Mouse (Mus musculus): ENCODE results near the gene Socs7. TPM values are rescaled to one million over a fixed set of nuclear protein-coding genes. Genes with fewer than 3 reads are reported as not detected.
"Not testable (repeated sequence)": the region's sequence is repeated elsewhere in the genome, so short reads cannot be mapped to it uniquely, and the experiment has no call there.

Socs7 gene
- polyA plus RNA-seq (2012; rRNA removed) = 31.2 and 37.1 TPM in 2 replicates

GRCm38 (mm10) chr11:97361948-97362648 is at the start of gene Socs7:
Socs7 (plus strand) TSS chr11:97362551.
- DNase-seq (ENCODE audit: low read depth) = peak; percentile 97
- no peak for TF ChIP-seq CTCF (IDR thresholded peaks at IDR 0.05; ENCODE audit: borderline replicate concordance, extremely low read depth, insufficient read depth, insufficient read length)
- TF ChIP-seq POLR2A (IDR thresholded peaks at IDR 0.05; ENCODE audit: borderline replicate concordance, extremely low read depth, insufficient read depth, insufficient read length, poor library complexity, severe bottlenecking) = peak; percentile 78

GRCm38 (mm10) chr11:97312871-97313270 is 49.5 kb upstream of the Socs7 start:
- not testable (repeated sequence) for DNase-seq (ENCODE audit: low read depth)

GRCm38 (mm10) chr11:97314110-97314509 is 48.2 kb upstream of the Socs7 start:
- no peak for DNase-seq (ENCODE audit: low read depth)
- TF ChIP-seq POLR2A (IDR thresholded peaks at IDR 0.05; ENCODE audit: borderline replicate concordance, extremely low read depth, insufficient read depth, insufficient read length, poor library complexity, severe bottlenecking) (no peak), CTCF (IDR thresholded peaks at IDR 0.05; ENCODE audit: borderline replicate concordance, extremely low read depth, insufficient read depth, insufficient read length) (peak; percentile 19; the same call in 1 of the 2 replicates)

DNA sequence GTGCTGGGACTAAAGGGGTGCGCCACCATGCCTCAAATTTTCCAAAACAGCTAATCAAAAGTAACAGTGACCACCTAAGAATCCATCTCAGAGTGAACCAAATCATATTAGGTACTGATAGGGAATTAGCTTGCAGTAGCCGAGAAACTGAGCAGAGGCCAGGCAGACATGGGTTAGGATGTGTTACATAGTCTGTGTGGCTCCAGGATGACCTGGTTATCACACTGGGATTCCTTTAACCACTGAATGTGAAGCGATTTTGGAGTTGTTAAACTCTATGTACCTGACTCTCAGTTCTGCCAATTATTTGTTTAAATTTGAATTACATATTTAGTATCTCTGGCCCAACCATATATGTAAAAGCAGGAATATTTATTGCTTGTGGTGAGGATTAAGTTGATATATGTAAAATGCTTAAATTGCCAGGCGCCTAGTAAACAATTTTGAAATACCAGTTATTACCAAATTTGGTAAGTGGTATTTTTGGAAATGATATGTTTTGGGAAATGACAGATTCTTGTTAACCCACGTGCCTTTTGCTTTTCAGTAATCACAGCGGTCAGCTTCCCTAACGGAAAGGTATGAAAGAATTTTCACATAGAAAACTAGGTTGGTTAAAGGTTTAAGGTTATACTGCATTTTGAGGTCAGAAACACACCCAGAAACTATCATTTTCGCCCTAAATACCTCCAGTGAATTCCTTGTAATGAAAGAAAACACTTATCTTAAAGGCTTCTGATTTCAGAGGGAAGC is 47.4 kb upstream of the Socs7 start:
- no peak for DNase-seq (ENCODE audit: low read depth)
- TF ChIP-seq CTCF (IDR thresholded peaks at IDR 0.05; ENCODE audit: borderline replicate concordance, extremely low read depth, insufficient read depth, insufficient read length) = no peak
- TF ChIP-seq POLR2A (IDR thresholded peaks at IDR 0.05; ENCODE audit: borderline replicate concordance, extremely low read depth, insufficient read depth, insufficient read length, poor library complexity, severe bottlenecking) = no peak

DNA sequence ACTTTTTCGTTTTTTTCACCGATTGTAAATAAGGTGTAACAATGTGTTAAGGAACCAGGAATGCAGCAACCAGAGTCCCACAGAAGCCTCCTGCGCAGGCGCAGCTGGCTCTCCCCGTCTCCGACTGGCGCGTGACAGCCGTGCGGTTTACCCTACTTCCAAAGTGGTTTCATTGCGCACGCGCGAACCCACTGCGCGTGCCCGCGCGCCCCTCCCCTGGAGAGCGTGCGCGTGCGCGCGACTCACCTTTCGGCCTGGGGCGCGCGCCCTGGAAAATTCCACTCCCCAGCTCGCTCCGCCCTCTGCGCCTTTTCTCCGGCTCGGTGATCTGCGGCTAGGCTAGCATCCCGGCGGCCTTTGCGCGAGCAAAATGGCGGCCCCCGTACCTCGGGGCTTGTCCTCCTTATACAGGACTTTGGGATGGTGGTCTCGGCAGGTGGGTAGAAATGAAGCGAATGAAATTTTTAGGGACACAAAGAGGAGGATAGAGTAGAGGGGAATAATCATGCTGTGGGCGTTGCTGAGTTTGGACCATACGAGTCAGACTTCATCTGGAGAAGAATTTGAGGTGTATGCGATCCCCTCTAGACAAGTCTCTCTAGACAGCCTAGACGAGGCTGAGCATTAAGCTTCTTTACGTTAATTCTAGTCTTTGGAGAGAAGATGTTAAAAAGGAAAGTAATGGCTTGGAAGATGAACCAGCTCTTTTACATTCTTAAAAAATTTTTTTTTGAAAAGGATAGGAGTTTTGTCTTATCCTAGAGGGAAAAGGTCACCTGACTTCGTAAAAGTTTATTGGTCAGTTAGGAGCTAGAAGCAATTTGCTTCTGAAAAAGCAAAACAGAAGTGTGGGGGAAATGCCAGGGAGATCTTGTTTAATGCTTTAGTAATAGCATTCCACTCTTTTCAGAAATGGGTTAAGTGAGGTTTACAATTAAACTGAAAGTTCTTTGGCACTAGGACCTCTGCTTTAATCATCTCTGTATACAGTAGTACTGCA is 46.5 kb upstream of the Socs7 start, which contains the start of gene Mrpl45:
Mrpl45 (plus strand) TSS at position 213 of the 1,000 bp plus-strand sequence.
- DNase-seq (ENCODE audit: low read depth) = peak; percentile 99
- TF ChIP-seq CTCF (IDR thresholded peaks at IDR 0.05; ENCODE audit: borderline replicate concordance, extremely low read depth, insufficient read depth, insufficient read length) = no peak
- peak; percentile 44; the same call in 1 of the 2 replicates for TF ChIP-seq POLR2A (IDR thresholded peaks at IDR 0.05; ENCODE audit: borderline replicate concordance, extremely low read depth, insufficient read depth, insufficient read length, poor library complexity, severe bottlenecking)

DNA sequence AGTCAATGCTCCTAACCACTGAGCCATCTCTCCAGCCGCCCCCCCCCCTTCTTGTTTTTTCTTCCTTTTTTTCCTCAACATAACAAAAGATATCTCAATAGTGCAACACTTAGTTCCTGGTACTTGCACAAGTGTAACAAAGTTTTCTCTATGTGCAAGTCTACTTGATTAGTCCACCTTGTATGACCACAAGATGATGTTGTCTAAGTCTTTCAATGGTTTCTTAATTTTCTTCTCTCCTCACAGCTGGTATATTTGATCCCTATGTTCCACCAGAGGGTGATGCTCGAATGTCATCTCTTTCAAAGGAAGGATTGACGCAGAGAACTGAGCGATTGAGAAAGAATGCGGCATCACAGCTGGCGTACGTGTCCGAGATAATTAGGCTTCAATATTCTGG is 41.2 kb upstream of the Socs7 start:
- DNase-seq (ENCODE audit: low read depth) = no peak
- TF ChIP-seq POLR2A (IDR thresholded peaks at IDR 0.05; ENCODE audit: borderline replicate concordance, extremely low read depth, insufficient read depth, insufficient read length, poor library complexity, severe bottlenecking) = no peak
- no peak for TF ChIP-seq CTCF (IDR thresholded peaks at IDR 0.05; ENCODE audit: borderline replicate concordance, extremely low read depth, insufficient read depth, insufficient read length)

GRCm38 (mm10) chr11:97321894-97322600 is 40.3 kb upstream of the Socs7 start:
- not testable (repeated sequence) for DNase-seq (ENCODE audit: low read depth)

- no peak for DNase-seq (ENCODE audit: low read depth)
- TF ChIP-seq POLR2A (IDR thresholded peaks at IDR 0.05; ENCODE audit: borderline replicate concordance, extremely low read depth, insufficient read depth, insufficient read length, poor library complexity, severe bottlenecking) (no peak), CTCF (IDR thresholded peaks at IDR 0.05; ENCODE audit: borderline replicate concordance, extremely low read depth, insufficient read depth, insufficient read length) (peak; percentile 22; the same call in 1 of the 2 replicates)
These were observed 37.1 kb upstream of the Socs7 start for GRCm38 (mm10) chr11:97325224-97325623.

- peak; percentile 77 for DNase-seq (ENCODE audit: low read depth)
- TF ChIP-seq CTCF (IDR thresholded peaks at IDR 0.05; ENCODE audit: borderline replicate concordance, extremely low read depth, insufficient read depth, insufficient read length) (peak; percentile 93), POLR2A (IDR thresholded peaks at IDR 0.05; ENCODE audit: borderline replicate concordance, extremely low read depth, insufficient read depth, insufficient read length, poor library complexity, severe bottlenecking) (no peak)
These were observed 34.2 kb upstream of the Socs7 start for GRCm38 (mm10) chr11:97328148-97328547.

- DNase-seq (ENCODE audit: low read depth) = no peak
- no peak for TF ChIP-seq CTCF (IDR thresholded peaks at IDR 0.05; ENCODE audit: borderline replicate concordance, extremely low read depth, insufficient read depth, insufficient read length)
- no peak for TF ChIP-seq POLR2A (IDR thresholded peaks at IDR 0.05; ENCODE audit: borderline replicate concordance, extremely low read depth, insufficient read depth, insufficient read length, poor library complexity, severe bottlenecking)
These were observed 32.0 kb upstream of the Socs7 start for GRCm38 (mm10) chr11:97330315-97330714.
